Mouse (Mus musculus): Measurements from ENCODE around the gene Mylk4. TPM values are rescaled to one million over a fixed set of nuclear protein-coding genes. Genes with fewer than 3 reads are reported as not detected.

Mylk4 gene
- total and polyA plus RNA-seq, 2 experiments from 2014 or later: 0.05 to 0.21 TPM

GRCm38 (mm10) chr13:32657583-32657982 is 126.2 kb downstream of the Mylk4 start:
- no peak overlapping the region for H3K4me2 ChIP-seq (ENCODE audit: low read depth)
- no peak for TF ChIP-seq CTCF (IDR thresholded peaks at IDR 0.05; ENCODE audit: low read depth)
- 56% methylated on average over 2 of the region's 2 CpGs for WGBS
- DNase-seq (peak; percentile 17), ATAC-seq (peak; percentile 90)
- H3K27ac ChIP-seq (ENCODE audit: low read depth, low read length): no peak overlapping the region
- no peaks in the 10 kb centered on the region for H3K27me3 ChIP-seq (ENCODE audit: insufficient read depth, low read length)
- H3K4me1 ChIP-seq (ENCODE audit: insufficient read depth): no peaks in the 10 kb centered on the region
- H3K4me3 ChIP-seq (ENCODE audit: low read depth, low read length): no peak overlapping the region
- no peak overlapping the region for H3K9ac ChIP-seq
- H3K9me3 ChIP-seq (ENCODE audit: low read length): no peaks in the 10 kb centered on the region
- no peaks in the 10 kb centered on the region for H3K36me3 ChIP-seq (ENCODE audit: insufficient read depth)

Other genes starting within 250 kb of the Mylk4 start
- gene Wrnip1, start 18.1 kb upstream of the Mylk4 start, total RNA-seq (2014; rRNA removed): 81.6 and 85.1 TPM in 2 replicates
- 34.6 and 38.0 TPM in 2 replicates for gene Wrnip1, start 18.1 kb upstream of the Mylk4 start, polyA plus RNA-seq (2015; fragmentation: Nextera tagmentation; extraction: Ambion mirVana)
- gene D930007J09Rik, start 18.9 kb upstream of the Mylk4 start, total RNA-seq (2014; rRNA removed): not detected in 2 replicates
- not detected in 2 replicates for gene D930007J09Rik, start 18.9 kb upstream of the Mylk4 start, polyA plus RNA-seq (2015; fragmentation: Nextera tagmentation; extraction: Ambion mirVana)
- gene Serpinb1a, start 67.2 kb upstream of the Mylk4 start, total RNA-seq (2014; rRNA removed): 0.48 and 1.2 TPM in 2 replicates
- gene Serpinb1a, start 67.2 kb upstream of the Mylk4 start, polyA plus RNA-seq (2015; fragmentation: Nextera tagmentation; extraction: Ambion mirVana): 3.5 and 4.2 TPM in 2 replicates
- not detected in 2 replicates for gene Serpinb1c, start 114.3 kb upstream of the Mylk4 start, total RNA-seq (2014; rRNA removed)
- 0.11 TPM in 1 of 2 replicates, not detected in the other for gene Serpinb1c, start 114.3 kb upstream of the Mylk4 start, polyA plus RNA-seq (2015; fragmentation: Nextera tagmentation; extraction: Ambion mirVana)
- gene Serpinb6b, start 181.3 kb upstream of the Mylk4 start, total RNA-seq (2014; rRNA removed): 4.2 and 5.5 TPM in 2 replicates
- gene Serpinb6b, start 181.3 kb upstream of the Mylk4 start, polyA plus RNA-seq (2015; fragmentation: Nextera tagmentation; extraction: Ambion mirVana): 2.6 and 2.8 TPM in 2 replicates
- 2.0 and 3.1 TPM in 2 replicates for gene Serpinb9, start 219.3 kb upstream of the Mylk4 start, total RNA-seq (2014; rRNA removed)
- 2.2 and 2.3 TPM in 2 replicates for gene Serpinb9, start 219.3 kb upstream of the Mylk4 start, polyA plus RNA-seq (2015; fragmentation: Nextera tagmentation; extraction: Ambion mirVana)
- 0.24 TPM in 1 of 2 replicates, not detected in the other for gene Serpinb9b, start 243.5 kb upstream of the Mylk4 start, total RNA-seq (2014; rRNA removed)
- gene Serpinb9b, start 243.5 kb upstream of the Mylk4 start, polyA plus RNA-seq (2015; fragmentation: Nextera tagmentation; extraction: Ambion mirVana): 0.11 and 0.18 TPM in 2 replicates